Mouse (Mus musculus) cerebellum, postnatal 14 days (tissue): ENCODE results near the gene Sema6d.

Experiments used
- DNase-seq, 2 experiments: peaks; one replicate each; pipeline ENCODE4 v3.0.0; 2021; ENCODE audit warnings: mixed read lengths in 2 of 2

Sema6d gene

DNA sequence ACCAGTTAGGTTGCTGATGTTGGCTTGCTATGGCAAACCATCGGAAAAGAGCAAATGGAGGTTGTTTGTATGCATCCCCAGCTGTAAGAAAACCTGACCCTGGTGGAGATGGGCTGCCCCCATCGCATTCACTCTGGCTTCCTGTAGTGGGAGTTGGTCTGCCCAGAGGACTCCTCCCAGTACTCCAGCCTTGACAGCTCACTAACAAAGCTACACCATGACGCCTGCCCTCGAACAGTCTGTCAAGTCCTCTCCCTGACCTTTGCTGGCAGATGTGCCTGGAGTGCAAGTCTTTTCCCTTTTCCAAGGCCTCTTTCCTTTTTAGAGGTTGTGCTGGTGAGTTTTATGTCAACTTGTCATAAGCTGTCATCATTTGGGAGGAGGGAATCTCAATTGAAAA is 388.8 kb downstream of the Sema6d start:
- DNase-seq, result no peak

DNA sequence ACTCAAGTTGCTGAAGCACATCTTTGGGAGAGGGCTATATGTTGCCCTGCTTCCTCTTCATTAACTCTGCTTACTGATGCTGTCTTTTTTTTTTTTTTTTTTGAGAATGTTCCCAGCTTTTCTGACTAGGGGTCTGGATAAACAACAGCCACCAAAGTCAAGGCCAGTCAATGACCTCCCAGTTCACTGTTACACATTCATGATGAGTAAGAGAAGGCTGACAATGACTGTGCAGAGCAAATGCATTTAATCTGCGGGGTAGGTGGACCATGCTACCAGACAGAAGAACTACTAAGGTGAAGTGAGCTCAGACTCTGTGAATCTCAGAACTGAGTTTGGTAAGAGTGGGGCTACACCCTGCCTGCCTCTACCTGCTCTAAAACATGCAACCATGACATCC is 396.0 kb downstream of the Sema6d start:
- DNase-seq, result no peak

DNA sequence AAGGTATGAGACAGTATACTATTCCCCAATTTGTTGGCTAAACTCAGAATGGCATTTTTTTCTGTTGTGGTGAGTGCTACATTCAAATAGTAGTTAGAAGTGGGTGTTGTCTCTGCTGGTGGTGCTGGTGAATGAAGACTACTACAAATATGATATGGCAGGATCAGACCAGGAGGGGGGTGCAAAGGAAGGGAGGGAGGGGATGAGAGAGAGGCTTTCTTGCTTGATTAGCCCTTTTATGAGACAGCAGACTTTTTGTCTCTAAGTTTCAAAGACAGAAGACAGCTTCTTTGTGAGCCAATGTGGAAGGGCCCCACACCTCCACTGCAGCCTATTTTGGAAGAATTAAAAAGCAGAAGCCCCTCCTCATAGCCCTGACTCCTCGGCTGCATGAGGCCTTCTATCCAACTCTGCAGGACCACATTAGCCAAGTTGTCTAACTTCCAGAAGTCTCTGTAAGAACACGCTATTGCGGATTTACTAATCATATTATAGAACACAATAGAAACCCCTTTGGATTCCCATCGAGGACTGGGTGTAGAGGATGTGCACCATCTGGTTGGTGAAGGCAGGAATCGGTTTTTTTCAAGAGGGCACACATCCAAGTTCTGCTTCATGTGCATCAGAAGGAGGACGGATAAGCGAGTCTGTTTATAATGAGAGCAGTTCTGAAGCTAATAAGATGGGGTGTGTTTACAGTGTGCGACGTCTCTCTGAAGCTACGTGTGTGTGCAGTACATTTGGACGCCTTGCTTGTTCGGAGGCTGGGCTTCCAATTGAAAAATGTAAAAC is 400.4 kb downstream of the Sema6d start:
- peak; percentile 25 to 38 for DNase-seq

DNA sequence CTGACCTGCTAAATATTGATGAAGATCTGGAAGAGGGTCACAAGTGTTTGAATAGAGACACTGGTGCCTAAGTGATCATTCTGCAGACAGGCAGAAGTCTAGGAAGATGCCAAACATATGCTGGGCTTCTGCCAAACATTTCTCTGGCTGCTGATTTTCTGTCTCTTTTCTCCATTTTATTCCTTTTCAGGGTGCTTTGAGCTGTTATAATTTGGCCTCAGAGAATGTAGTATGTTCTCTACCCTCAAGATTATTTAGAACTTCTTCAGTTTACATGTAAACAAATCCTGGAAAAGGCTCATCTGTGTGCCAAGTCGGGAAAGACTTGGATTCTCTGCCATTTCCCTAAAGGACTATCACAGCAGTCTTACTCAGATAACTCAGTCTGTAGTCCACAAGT is 406.0 kb downstream of the Sema6d start:
- peak; percentile 57 to 69 for DNase-seq

DNA sequence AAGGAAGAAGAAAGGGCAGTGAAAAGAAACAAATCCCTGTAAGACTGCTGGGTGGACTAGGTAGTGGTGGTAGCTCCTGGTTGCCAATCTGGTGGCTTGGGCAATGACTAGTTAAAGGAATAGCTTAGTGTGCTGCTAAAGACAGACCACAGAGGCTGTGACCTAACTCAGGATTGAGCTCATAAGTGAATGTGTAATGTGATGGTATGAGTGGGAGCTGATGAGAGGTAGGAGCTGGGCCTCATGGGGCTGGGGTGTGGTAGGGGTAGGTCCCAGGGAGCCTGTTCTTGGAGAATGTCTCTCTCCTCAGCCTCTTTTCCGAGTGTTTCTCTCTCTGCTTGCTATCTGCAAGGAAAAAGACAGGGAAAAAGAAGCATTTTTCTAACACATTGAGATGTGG is 409.9 kb downstream of the Sema6d start:
- DNase-seq, result no peak

DNA sequence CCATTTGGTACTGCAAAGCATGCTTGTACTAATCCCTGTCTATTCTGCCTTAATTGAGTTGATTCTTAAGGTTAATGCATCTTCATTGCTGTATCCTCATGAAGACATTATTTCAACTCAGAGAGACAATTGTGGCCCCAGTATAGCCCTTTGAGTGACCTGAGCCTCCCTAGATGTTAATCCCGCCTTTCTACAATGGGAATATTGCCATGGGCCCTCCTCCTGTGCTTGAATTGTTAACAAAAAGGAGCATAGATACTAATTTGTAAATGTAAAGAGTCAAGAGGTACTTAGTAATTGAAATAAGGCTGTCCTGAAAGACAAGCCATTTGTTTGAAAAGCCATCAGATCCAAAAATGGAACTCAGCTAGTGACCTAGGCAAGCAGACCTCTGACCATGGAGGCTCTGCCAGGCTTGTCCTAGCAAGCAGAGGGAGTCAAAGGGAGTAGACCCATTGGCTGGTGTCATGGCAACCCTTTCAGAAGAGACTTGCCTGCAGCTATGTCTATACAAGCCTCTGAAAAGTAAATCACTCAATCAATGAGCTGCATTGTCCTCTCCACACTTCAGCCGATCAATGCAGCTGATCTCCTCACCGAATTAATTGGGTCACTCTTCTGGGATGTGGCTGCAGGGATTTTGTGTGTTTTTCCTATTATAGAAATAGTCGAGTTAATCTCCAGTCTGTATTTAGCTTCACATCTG is 416.2 kb downstream of the Sema6d start:
- DNase-seq, result no peak

DNA sequence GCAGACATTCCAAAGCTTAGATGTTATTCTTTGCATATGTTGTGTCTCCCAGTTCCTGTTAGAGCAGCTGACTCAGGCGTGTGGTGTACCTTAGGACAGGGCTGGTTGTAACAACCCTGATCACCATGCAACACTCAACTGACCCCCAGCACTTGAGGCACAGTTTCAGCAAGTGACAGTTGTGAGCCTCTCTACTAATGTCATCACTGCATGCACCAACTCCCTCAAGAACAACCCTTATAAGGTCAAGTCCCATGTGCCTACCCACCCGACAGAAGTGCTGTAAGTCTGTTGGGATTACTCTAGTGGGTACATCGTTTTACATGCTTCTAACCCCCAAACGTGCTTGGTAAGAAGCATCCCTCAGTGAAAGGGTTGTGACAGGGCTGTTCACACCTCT is 418.0 kb downstream of the Sema6d start:
- DNase-seq, result no peak

DNA sequence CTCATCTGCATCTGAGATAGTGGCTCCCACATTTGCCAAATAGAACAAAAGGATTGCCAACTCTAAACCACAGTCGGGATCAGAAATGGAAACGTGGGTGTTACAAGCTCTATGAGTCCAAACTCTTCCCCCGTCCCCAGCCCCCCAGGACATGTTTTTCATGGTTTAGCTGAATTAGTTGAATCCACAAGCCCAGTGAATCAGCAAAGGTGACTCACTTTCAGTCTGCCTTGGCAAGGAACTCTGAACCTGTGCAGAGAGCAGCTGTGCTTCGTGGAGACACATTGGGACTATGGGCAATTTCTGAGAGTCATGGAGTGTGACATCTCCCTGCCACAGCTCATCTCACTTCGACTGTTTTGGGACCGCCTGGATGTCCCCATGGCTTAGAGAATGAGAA is 419.7 kb downstream of the Sema6d start:
- DNase-seq, result no peak

DNA sequence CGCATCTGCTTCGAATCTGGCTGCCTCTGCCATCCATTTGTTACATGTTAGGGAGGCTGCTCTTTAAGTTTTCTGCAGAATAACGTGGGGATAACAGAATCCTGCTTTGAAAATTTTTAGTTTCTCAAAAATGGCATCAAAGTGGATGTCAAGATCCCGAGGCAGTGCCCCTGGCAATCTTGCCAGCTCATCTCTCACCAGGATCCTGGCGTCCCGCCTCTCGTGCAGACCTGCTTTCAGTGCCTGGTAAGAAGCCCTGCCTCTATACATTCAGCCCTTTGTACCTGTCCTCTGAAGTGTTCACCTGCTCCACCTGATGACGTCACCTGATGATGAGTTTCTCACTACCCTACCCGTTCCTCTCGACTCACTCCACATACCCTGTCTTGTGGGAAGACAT is 422.1 kb downstream of the Sema6d start:
- peak; percentile 48 to 61 for DNase-seq

DNA sequence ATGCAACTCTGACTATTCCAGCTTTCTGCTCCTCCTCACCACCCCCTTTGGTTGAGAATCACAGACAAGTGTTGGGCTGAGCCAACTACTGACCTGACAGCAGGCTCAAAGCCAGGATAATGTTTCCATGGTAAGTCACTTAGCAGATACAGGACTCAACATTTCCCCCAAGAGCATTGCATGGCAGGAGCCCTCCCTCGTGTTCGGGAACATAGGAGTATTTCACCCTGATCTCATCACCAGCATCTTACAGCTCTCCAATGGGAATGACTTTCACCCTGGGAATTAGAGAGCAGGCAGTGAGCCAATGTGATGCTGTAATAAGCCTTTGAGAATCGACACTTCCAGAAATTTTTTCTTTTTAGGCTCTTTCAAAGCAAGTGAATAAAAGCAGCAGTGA is 432.7 kb downstream of the Sema6d start:
- DNase-seq, result peak; percentile 27 to 29

DNA sequence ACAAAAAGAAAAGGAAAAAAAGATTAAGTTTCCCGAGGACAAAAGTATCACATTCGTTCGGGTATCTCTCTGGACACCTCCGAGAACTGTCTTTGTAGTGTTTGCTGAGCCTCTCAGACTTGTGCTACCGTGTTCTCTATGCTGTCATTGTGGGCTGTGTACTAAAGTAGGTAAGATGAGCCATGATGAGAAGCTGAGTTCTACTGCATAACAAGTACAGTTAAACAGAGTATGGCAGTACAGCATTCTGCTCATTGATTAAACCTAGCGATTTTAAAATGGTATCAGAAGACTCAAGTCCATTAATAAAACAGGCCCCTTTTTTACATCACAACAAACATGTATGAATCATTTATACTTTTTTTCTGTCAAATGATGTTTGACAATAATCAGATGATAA is 433.9 kb downstream of the Sema6d start:
- DNase-seq, result no peak

DNA sequence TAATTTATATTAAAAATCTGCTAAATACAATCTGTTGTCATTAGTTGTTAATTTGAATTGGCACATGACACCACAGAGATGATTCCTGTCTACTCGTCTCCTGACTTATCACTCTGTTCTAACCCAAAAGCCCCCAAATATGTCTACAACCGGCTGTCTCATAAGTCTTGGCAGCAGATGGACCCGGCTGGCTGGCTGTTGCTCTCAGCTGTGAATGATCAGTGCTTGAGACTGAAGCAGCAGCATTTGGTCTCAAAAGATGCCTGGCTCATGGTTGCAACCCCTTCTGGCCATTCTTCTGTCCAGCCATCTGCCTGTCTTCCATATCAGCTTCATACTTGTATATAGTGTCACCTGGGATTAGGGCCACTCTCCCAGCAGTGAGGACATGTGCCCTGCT is 434.4 kb downstream of the Sema6d start:
- peak; percentile 65 to 70 for DNase-seq

DNA sequence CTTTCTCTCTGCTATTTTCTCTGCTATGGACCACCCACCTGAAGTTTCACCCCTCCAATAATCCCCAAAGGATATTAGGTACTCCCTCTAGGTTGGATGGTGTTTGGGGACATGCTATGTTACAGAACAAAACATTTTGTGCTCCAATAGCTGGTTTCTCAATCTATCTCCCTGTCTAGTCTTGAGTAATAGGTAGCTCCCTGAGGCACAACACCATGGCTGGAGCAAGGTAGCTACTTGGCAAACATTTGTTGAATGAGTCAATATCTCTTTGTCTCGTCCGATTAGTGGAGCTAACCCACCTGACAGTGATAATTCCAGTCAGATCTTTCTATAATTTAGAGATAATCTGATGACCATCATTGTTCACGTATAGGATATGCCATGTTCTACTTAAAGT is 437.9 kb downstream of the Sema6d start:
- DNase-seq, result no peak

DNA sequence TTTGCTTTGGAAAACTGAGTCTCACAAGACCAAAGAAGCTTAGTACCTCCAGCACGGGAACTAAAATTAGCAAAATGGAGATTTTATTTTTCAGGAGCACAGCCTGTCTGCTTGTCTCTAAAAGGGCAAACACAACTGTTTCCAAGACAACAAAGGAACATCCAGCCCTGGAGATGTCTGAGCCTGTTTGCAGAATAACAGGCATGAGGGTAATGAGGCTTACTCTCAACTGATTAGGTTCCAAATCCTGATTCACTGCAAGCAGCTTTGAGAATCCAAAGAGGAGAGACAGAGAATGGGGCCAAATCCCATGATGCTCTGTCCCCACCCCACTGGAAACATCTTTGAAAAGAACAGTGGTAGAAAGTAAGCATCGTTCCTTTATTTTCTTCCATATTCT is 440.7 kb downstream of the Sema6d start:
- no peak for DNase-seq

DNA sequence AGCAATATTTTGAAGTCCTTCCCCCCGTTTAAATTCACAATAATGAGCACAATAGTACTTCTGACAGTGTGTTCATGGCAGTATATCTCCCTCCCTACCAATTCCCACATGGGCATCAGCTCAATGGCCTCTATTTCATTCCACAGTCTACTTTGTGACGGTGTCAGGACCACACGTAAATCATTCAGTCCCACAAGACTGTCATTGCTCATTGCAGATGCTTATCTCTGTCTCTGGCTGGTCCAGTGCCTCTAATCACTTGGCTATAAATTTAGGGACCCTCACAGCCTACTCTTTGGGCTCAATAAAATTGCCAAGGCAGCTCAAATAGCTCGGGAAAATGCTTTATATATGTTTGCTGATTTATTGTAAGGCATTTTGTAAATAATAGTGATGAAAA is 441.3 kb downstream of the Sema6d start:
- no peak for DNase-seq

DNA sequence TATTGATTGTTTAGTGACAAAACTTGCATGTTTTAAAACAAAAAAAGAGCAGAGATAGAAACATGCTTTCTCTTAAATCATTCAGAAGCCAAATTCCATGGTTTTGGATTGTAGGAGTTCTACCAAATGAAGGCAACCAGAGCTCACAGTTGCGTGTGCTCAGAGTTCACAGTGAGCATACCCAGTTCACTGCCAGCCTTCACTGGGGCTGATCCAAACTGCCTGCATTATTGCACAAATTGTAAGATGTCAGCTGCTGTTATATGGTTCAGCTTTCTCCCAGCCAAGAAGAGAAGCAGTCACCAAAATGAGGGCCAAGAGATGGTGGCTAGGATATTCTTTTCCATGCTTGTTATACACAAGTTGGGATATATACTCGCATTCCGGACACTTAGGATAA is 443.1 kb downstream of the Sema6d start:
- DNase-seq, result peak; percentile 21 to 32

DNA sequence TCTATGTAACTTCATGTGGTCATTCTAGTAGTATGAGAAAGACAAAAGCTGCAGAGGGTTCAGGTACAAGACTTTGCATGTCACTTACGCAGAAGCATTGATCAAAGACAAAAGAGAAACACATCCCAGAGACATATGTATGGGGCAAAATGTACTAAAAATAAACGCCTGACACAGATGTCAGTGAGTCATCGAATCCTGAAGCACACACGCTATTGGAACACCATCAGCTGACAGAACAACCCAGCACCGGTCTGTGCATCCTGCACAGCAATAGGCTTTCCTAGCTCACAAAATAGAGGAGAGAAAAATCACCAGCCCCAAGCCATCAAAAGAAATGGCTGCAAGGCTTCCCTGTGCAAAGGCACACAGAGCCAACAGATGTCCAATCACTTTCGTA is 443.8 kb downstream of the Sema6d start:
- no peak for DNase-seq

DNA sequence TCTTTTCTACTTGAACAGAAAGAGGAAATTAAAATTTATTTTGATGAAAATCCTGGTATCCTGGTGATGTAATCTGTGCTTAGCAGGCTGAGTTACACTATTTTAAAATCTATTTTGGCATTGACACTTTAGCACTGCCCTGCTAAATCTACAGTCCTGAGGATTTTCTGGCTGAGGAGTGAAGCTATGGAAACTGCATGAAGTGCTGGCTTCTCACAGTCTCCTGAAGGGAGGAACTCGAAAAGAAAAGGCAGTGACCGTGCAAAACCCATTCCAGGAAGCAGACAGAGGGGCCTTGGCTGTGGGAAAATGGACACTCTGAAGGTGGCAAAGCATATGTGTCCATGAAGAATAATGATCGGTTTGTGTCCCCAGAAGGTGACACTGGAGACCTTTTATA is 460.5 kb downstream of the Sema6d start:
- no peak for DNase-seq

DNA sequence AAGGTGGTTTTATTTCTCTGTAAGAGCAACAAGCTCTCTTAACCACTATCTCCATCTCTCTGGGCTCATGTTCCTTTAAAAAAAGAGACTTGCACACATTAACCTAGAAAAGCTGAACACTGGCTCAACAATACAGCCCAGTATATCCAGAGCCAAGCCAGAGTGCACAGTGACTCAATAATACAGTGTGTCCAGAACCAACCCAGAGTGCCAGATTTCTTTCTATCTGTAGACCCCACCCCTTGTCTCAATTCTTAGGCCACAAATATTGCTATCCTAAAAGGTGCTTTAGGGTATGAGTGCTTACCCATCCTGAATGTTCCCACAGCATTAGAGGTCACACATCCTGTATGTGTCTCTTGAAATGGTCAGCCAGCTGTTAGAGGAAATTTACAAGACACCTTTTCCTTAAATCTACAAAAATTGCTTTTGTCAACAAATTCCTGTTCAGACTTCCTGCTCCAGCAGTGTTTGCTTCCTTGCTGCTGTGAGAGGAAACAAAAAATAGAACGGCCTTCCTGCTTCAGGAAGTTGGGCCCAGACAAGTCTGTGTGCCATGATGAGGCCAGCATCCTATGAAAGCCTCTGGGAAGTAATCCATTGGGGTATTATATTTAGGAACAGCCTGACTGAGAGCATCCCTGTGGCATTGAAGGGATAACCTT is 465.1 kb downstream of the Sema6d start:
- no peak for DNase-seq

DNA sequence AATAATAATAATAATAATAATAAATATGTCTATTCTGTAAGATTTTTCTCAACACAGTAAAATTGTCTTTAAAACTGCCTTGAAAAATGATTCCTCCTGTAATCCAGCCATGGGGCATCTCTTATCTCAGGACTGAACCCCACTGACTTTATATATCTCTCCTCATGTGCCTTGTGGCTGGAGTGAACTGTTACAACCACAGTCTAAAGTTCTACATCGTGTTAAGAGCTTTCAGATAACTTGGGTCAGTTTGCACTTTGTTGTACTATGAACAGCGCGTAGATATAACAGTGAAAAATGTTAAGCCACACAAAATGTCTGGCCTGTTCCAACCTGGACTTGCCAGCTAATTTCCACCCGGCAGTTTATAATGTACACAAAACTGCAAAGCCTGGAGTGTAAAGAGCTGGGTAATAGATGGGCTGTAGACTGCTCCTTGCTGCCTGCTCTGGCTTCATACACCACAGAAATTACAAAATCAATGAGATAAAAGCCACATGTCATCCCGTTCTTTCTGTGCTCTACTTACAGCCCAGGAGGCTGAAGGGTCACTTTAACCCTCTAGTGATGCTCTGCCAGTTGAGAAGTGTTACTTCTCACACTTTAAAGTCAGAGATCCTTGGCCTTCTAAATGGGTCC is 467.2 kb downstream of the Sema6d start:
- no peak for DNase-seq

DNA sequence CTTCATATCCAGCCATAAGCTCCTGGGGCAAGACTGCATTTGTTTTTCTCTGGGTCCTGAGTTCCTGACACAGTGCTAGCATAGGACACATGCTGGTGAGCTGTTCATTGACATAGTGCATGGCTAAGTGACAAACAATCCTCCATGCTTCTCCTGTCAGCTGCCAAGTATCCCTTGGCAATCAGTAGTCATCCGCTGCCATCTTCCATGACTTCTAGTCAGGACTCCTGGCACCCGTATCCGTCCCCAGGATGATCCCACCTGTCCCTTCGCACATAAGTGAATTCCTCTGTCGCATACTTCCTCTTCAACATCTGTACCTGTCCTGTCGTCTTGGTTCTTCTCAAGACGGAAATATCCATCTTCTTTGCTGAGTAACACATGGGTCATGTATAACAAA is 468.3 kb downstream of the Sema6d start:
- peak; percentile 33 to 64 for DNase-seq

DNA sequence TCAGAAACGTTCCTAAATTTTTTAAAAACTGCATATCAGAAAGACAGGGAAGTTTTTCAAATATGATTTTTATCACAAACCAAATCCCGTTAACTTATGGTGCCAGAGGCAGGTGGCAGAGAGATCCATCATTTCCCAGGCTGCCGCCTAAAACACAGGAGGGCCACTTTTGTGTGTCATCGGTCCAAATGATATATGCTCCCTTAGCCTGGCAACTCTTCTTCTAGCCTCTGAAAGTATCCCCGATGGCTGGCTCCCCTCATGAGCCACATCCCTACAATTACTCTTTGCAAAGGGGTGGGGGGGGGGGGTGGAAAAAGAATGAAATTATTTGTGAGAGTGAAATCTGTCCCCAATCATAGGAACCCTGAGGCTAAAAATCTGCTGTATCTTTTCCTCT is 471.9 kb downstream of the Sema6d start:
- peak in 1 of 2 experiments; percentile 17 for DNase-seq

DNA sequence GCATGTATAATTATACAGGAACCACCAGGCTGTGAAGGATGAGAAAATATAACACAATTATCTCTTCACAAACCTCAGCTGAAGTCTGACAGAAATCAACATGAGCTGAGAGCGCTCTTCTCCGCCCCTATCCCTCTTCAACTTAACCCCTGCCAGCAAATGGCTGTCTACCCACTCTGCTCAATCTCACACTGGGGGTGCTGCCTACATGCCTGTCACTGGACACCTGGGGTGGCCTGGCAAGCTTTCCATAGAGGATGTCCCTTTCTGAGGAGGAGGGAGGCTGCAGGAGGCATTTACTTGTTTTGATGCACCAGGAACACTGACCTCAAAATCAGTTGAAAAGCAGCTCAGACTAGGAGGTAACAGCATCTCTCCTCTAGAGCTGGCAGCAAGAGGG is 472.3 kb downstream of the Sema6d start:
- peak; percentile 51 to 52 for DNase-seq

DNA sequence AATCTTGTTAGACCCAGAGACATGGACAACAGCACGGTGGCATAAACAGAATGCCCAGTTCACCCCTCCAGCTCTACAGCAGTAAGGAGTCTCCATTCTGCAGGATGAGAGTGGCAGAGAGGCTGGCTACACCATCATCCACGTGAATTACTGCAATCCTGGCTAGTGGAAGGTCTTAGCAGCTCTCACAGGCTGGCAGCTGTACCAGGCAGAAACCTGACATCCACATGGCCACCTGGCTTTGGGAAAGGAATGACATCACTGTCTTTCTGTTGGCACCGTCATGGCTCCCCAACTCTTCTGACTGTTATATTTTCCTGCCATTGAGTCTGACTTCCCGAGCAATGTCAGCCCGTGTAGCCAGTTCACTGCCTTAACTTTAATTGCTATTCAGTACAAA is 474.0 kb downstream of the Sema6d start:
- peak; percentile 42 to 50 for DNase-seq
